Mouse (Mus musculus): ENCODE measurements around the gene Med8. TPM values are rescaled to one million over a fixed set of nuclear protein-coding genes. Genes with fewer than 3 reads are reported as not detected.

Med8 gene
- total RNA-seq, 2 experiments from 2014 or later, result 75.7 to 77.6 TPM

DNA sequence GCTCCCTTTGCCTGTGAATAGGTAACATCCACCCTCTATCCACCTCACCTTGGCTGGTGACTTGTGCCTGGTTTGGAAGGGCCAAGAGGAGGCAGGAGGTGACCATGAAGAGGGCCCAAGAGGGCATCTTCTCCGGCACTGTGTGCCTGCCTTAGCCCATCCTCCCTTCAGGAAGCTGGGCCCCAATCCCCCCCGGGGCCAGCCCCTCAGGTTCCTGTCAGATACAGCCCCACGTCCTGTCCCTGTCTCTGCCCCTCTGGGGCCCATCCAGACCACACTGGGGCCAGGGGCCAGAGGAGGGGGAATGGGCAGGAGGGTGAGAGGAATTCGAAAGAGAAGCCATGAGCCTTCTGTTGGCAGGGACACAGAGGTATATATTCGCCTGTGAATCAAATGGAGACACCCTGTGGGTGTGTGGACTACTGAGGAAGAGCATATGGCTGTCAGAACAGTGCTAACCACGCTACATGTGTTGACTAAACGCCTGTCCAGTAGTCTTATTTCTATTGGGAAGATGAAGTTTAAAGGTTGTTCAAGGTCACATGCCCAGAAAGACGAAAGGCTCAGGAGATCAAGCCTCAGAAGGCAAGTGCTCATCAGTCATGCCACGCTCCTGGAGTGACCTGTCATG lies 48.3 kb downstream of the Med8 start, which contains the start of gene Mpl:
Gene Mpl (minus strand): TSS at position 169 of the 631 bp plus-strand sequence.
- intact Hi-C loops (cut with DNase I), result no loop called here
- DNase-seq, result no peak

DNA sequence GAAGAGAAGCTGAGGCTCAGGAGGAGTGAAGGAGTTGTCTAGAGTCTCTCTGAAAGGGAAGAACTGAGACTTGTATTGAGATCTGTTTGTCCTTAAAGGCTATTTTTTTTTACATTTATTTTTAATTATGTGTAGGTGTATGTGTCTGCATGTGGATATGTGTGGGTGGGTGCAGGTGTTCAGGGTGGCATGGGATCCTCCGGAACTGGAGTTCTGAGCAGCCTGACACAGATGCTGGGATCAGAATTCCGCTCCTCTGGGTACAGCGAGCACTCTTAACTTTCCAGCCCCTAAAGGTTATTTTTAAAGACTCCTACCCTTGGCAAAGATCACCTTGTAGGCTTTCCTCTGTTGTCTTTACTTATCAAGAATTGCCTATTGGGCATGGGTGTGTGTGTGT lies 55.8 kb downstream of the Med8 start:
- intact Hi-C loops (cut with DNase I), result no loop called here
- DNase-seq, result no peak

Other genes starting within 250 kb of the Med8 start
- gene Kdm4a, start 229.3 kb upstream of the Med8 start, total RNA-seq (2021), result 10 to 100 TPM; 88.8 to 91.8 TPM
- 100 to 1,000 TPM; 229 to 232 TPM for gene Ptprf, start 117.9 kb upstream of the Med8 start, total RNA-seq (2021)
- 10 to 100 TPM; 43.3 to 48.3 TPM for gene Szt2, start 64 bp upstream of the Med8 start, total RNA-seq (2021)
- 10 to 100 TPM; 17.0 to 17.9 TPM for gene Elovl1, start 18.8 kb downstream of the Med8 start, total RNA-seq (2021)
- gene Cdc20, start 28.0 kb downstream of the Med8 start, total RNA-seq (2021), result 10 to 100 TPM in 1 of 2 experiments, 1 to 10 TPM in 1; 8.2 to 11.2 TPM
- gene Mpl, start 48.2 kb downstream of the Med8 start, total RNA-seq (2021), result not detected
- 10 to 100 TPM; 14.4 to 15.2 TPM for gene Tie1, start 80.7 kb downstream of the Med8 start, total RNA-seq (2021)
- gene 2610528J11Rik, start 117.7 kb downstream of the Med8 start, total RNA-seq (2021), result under 1 TPM in 1 of 2 experiments, not detected in 1; 0.38 TPM
- 1 to 10 TPM in 1 of 2 experiments, under 1 TPM in 1; 0.34 to 1.0 TPM for gene Tmem125, start 134.7 kb downstream of the Med8 start, total RNA-seq (2021)
- 1 to 10 TPM in 1 of 2 experiments, under 1 TPM in 1; 0.97 to 1.3 TPM for gene Cfap57, start 211.4 kb downstream of the Med8 start, total RNA-seq (2021)
- 10 to 100 TPM; 72.4 to 76.5 TPM for gene Ebna1bp2, start 211.5 kb downstream of the Med8 start, total RNA-seq (2021)
- not detected for gene Olfr62, start 249.6 kb downstream of the Med8 start, total RNA-seq (2021)

All from left cerebral cortex, postnatal 4 days (tissue).